Mouse (Mus musculus) lung, embryonic 15.5 days (tissue): ENCODE results near the gene Olfr1502. TPM values are rescaled to one million over a fixed set of nuclear protein-coding genes. Genes with fewer than 3 reads are reported as not detected.
"Not testable (repeated sequence)": the region's sequence is repeated elsewhere in the genome, so short reads cannot be mapped to it uniquely, and the experiment has no call there.

Source experiments
- ATAC-seq: fragments of 200-750 bp; cut with Nextera tagmentation; 2 replicates; pipeline ENCODE4 v1.8.0; 2017; ENCODE audit warnings: moderate number of reproducible peaks, borderline replicate concordance; ENCODE audit not compliant: low FRiP score, low TSS enrichment; ENCODE audit errors: extremely low read depth
- H3K27ac ChIP-seq: fragments of 300-500 bp; sonication (generic); 2 replicates; pipeline ENCODE4 v1.5.1; 2015; ENCODE audit warnings: moderate library complexity, mild to moderate bottlenecking, inconsistent platforms
- H3K27me3 ChIP-seq: fragments of 300-500 bp; sonication (generic); 2 replicates; pipeline ENCODE4 v1.6.1; 2015; ENCODE audit warnings: inconsistent platforms
- H3K36me3 ChIP-seq: fragments of 300-500 bp; sonication (generic); 2 replicates; pipeline ENCODE4 v1.6.1; 2015; ENCODE audit warnings: inconsistent platforms
- H3K4me1 ChIP-seq: fragments of 300-500 bp; sonication (generic); 2 replicates; pipeline ENCODE4 v1.6.1; 2015; ENCODE audit warnings: inconsistent platforms
- H3K4me2 ChIP-seq: fragments of 300-500 bp; sonication (generic); 2 replicates; pipeline ENCODE4 v1.6.1; 2015; ENCODE audit warnings: inconsistent platforms, mild to moderate bottlenecking, moderate library complexity
- H3K4me3 ChIP-seq: fragments of 300-500 bp; sonication (generic); 2 replicates; pipeline ENCODE4 v1.5.1; 2015; ENCODE audit warnings: mild to moderate bottlenecking, inconsistent platforms
- H3K9ac ChIP-seq: fragments of 300-500 bp; sonication (generic); 2 replicates; pipeline ENCODE4 v1.6.1; 2015; ENCODE audit warnings: inconsistent platforms
- H3K9me3 ChIP-seq: fragments of 300-500 bp; sonication (generic); 2 replicates; pipeline ENCODE4 v1.6.1; 2016; ENCODE audit warnings: inconsistent platforms
- WGBS: fragments of 180-500 bp; shearing (Covaris S2); methylation state at CpG from one replicate; pipeline ENCODE4 v1.1.7; 2015; 5-methylcytosine and 5-hydroxymethylcytosine counted together
- polyA plus RNA-seq: library from polyadenylated mRNA; unstranded; fragments of >200 nt; fragmentation: Nextera tagmentation; extraction: Ambion mirVana; gene quantifications from 2 replicates; pipeline ENCODE4 v1.2.1, GENCODE M21; 2015

The Olfr1502 gene
- polyA plus RNA-seq = not detected in 2 replicates

- ATAC-seq = no peak
- H3K36me3 ChIP-seq = no peaks in the 10 kb centered on the region
- no peak within 1 kb of the TSS for H3K27ac ChIP-seq
- no peak within 1 kb of the TSS for H3K9ac ChIP-seq
- no peaks in the 10 kb centered on the region for H3K4me1 ChIP-seq
- no peak within 1 kb of the TSS for H3K4me2 ChIP-seq
- H3K9me3 ChIP-seq = no peaks in the 10 kb centered on the region
- WGBS = 88% methylated on average over 1 of the region's 1 CpGs
- no peak within 1 kb of the TSS for H3K4me3 ChIP-seq
- no peaks in the 10 kb centered on the region for H3K27me3 ChIP-seq
Measured at GRCm38 (mm10) chr19:13861495-13861894, at the start of gene Olfr1502. Gene Olfr1502 (plus strand): TSS chr19:13861795.

- H3K4me1 ChIP-seq = no peaks in the 10 kb centered on the region
- H3K9me3 ChIP-seq = no peaks in the 10 kb centered on the region
- 50% methylated on average over 2 of the region's 2 CpGs for WGBS
- no peak overlapping the region for H3K27ac ChIP-seq
- H3K9ac ChIP-seq = no peak overlapping the region
- no peaks in the 10 kb centered on the region for H3K27me3 ChIP-seq
- no peak overlapping the region for H3K4me2 ChIP-seq
- ATAC-seq = no peak
- no peaks in the 10 kb centered on the region for H3K36me3 ChIP-seq
- H3K4me3 ChIP-seq = no peak overlapping the region
Measured at GRCm38 (mm10) chr19:13812823-13813222, 48.8 kb upstream of the Olfr1502 start.

- no peaks in the 10 kb centered on the region for H3K36me3 ChIP-seq
- ATAC-seq = no peak
- no peaks in the 10 kb centered on the region for H3K9me3 ChIP-seq
- 36% methylated on average over 5 of the region's 5 CpGs for WGBS
- H3K27me3 ChIP-seq = no peaks in the 10 kb centered on the region
- no peak overlapping the region for H3K27ac ChIP-seq
- H3K9ac ChIP-seq = no peak overlapping the region
- no peaks in the 10 kb centered on the region for H3K4me1 ChIP-seq
- no peak overlapping the region for H3K4me2 ChIP-seq
- H3K4me3 ChIP-seq = no peak overlapping the region
Measured at GRCm38 (mm10) chr19:13818827-13819226, 42.8 kb upstream of the Olfr1502 start.

GRCm38 (mm10) chr19:13819347-13819746 lies 42.2 kb upstream of the Olfr1502 start, which contains the start of gene Olfr1499:
Gene Olfr1499 (minus strand): TSS chr19:13819447.
- no peaks in the 10 kb centered on the region for H3K4me1 ChIP-seq
- no peaks in the 10 kb centered on the region for H3K36me3 ChIP-seq
- H3K9me3 ChIP-seq = no peaks in the 10 kb centered on the region
- ATAC-seq = no peak
- H3K4me2 ChIP-seq = no peak within 1 kb of the TSS
- H3K27ac ChIP-seq = no peak within 1 kb of the TSS
- H3K4me3 ChIP-seq = no peak within 1 kb of the TSS
- H3K9ac ChIP-seq = no peak within 1 kb of the TSS
- H3K27me3 ChIP-seq = no peaks in the 10 kb centered on the region

- Histone ChIP-seq H3K27ac (no peak overlapping the region), H3K27me3 (no peaks in the 10 kb centered on the region)
- no peak for ATAC-seq
Measured at GRCm38 (mm10) chr19:13820847-13821246, 40.7 kb upstream of the Olfr1502 start.

GRCm38 (mm10) chr19:13828447-13828846 lies 33.1 kb upstream of the Olfr1502 start:
- Histone ChIP-seq H3K36me3 (no peaks in the 10 kb centered on the region), H3K27ac (no peak overlapping the region), H3K27me3 (no peaks in the 10 kb centered on the region), H3K4me1 (no peaks in the 10 kb centered on the region), H3K9ac (no peak overlapping the region), H3K9me3 (no peaks in the 10 kb centered on the region), H3K4me2 (no peak overlapping the region), H3K4me3 (no peak overlapping the region)
- WGBS = 80% methylated on average over 3 of the region's 3 CpGs
- no peak for ATAC-seq

More at GRCm38 (mm10) chr19:13820847-13821246, 40.7 kb upstream of the Olfr1502 start:
- H3K4me3 ChIP-seq = no peak overlapping the region
- no peak overlapping the region for H3K9ac ChIP-seq
- H3K36me3 ChIP-seq = no peaks in the 10 kb centered on the region
- 47% methylated on average over 5 of the region's 5 CpGs for WGBS
- H3K4me2 ChIP-seq = no peak overlapping the region
- H3K4me1 ChIP-seq = no peaks in the 10 kb centered on the region
- no peaks in the 10 kb centered on the region for H3K9me3 ChIP-seq

- H3K9ac ChIP-seq = no peak within 1 kb of the TSS
- H3K27ac ChIP-seq = no peak within 1 kb of the TSS
- no peaks in the 10 kb centered on the region for H3K36me3 ChIP-seq
- no peaks in the 10 kb centered on the region for H3K27me3 ChIP-seq
- no peaks in the 10 kb centered on the region for H3K4me1 ChIP-seq
- ATAC-seq = no peak
- no peak within 1 kb of the TSS for H3K4me2 ChIP-seq
- H3K4me3 ChIP-seq = no peak within 1 kb of the TSS
- H3K9me3 ChIP-seq = no peaks in the 10 kb centered on the region
Measured at GRCm38 (mm10) chr19:13830388-13830787, 31.2 kb upstream of the Olfr1502 start, which contains the start of gene Olfr1500. Gene Olfr1500 (minus strand): TSS chr19:13830488.

- not testable (repeated sequence) for H3K9me3 ChIP-seq, ATAC-seq, H3K4me3 ChIP-seq, H3K36me3 ChIP-seq, H3K9ac ChIP-seq, H3K27me3 ChIP-seq, H3K4me2 ChIP-seq, H3K27ac ChIP-seq, H3K4me1 ChIP-seq
Measured at GRCm38 (mm10) chr19:13850592-13850991, 11.0 kb upstream of the Olfr1502 start, which contains the start of gene Olfr1501. Gene Olfr1501 (minus strand): TSS chr19:13850692.

- Histone ChIP-seq H3K36me3 (no peaks in the 10 kb centered on the region), H3K9ac (no peak within 1 kb of the TSS), H3K4me2 (no peak within 1 kb of the TSS), H3K27me3 (no peaks in the 10 kb centered on the region), H3K4me1 (no peaks in the 10 kb centered on the region), H3K4me3 (no peak within 1 kb of the TSS), H3K27ac (no peak within 1 kb of the TSS), H3K9me3 (no peaks in the 10 kb centered on the region)
- WGBS = 53% methylated on average over 1 of the region's 1 CpGs
- ATAC-seq = no peak
Measured at GRCm38 (mm10) chr19:13897828-13898227, 36.2 kb downstream of the Olfr1502 start, which contains the start of gene Olfr1504. Gene Olfr1504 (minus strand): TSS chr19:13897928.

Other genes with a start within 250 kb of the Olfr1502 start
- not detected in 2 replicates for gene Olfr1487, start 244.4 kb upstream of the Olfr1502 start, polyA plus RNA-seq
- gene Olfr1489, start 230.2 kb upstream of the Olfr1502 start, polyA plus RNA-seq = not detected in 2 replicates
- not detected in 2 replicates for gene Olfr1490, start 210.7 kb upstream of the Olfr1502 start, polyA plus RNA-seq
- not detected in 2 replicates for gene Olfr1491, start 164.5 kb upstream of the Olfr1502 start, polyA plus RNA-seq
- gene Olfr1493-ps1, start 138.5 kb upstream of the Olfr1502 start, polyA plus RNA-seq = not detected in 2 replicates
- not detected in 2 replicates for gene Olfr1494, start 122.1 kb upstream of the Olfr1502 start, polyA plus RNA-seq
- not detected in 2 replicates for gene Olfr1495, start 97.2 kb upstream of the Olfr1502 start, polyA plus RNA-seq
- not detected in 2 replicates for gene Olfr1496, start 83.9 kb upstream of the Olfr1502 start, polyA plus RNA-seq
- not detected in 2 replicates for gene Olfr1497, start 63.6 kb upstream of the Olfr1502 start, polyA plus RNA-seq
- gene Olfr1499, start 42.3 kb upstream of the Olfr1502 start, polyA plus RNA-seq = not detected in 2 replicates
- gene Olfr1500, start 31.3 kb upstream of the Olfr1502 start, polyA plus RNA-seq = not detected in 2 replicates
- gene Olfr1501, start 11.1 kb upstream of the Olfr1502 start, polyA plus RNA-seq = not detected in 2 replicates
- not detected in 2 replicates for gene Olfr1504, start 36.1 kb downstream of the Olfr1502 start, polyA plus RNA-seq
- not detected in 2 replicates for gene Olfr1505, start 51.7 kb downstream of the Olfr1502 start, polyA plus RNA-seq